Mouse (Mus musculus): ENCODE data around the gene Snx3. TPM values are rescaled to one million over a fixed set of nuclear protein-coding genes. Genes with fewer than 3 reads are reported as not detected.

Snx3 gene
- total RNA-seq, 2 experiments from 2014 or later: 143 to 147 TPM

GRCm38 (mm10) chr10:42577525-42578280 lies 75.9 kb downstream of the Snx3 start:
- no peak for DNase-seq (ENCODE audit: low spot score in 2 of 2)

GRCm38 (mm10) chr10:42578281-42578675 lies 76.4 kb downstream of the Snx3 start:
- DNase-seq (ENCODE audit: low spot score in 2 of 2): no peak

GRCm38 (mm10) chr10:42578698-42579474 lies 77.1 kb downstream of the Snx3 start:
- no peak for DNase-seq (ENCODE audit: low spot score in 2 of 2)

- no peak for DNase-seq (ENCODE audit: low spot score in 2 of 2)
Observed at GRCm38 (mm10) chr10:42579475-42580130, 77.8 kb downstream of the Snx3 start.

- no peak for DNase-seq (ENCODE audit: low spot score in 2 of 2)
Observed at GRCm38 (mm10) chr10:42580131-42580950, 78.5 kb downstream of the Snx3 start.

- DNase-seq (ENCODE audit: low spot score in 2 of 2): no peak
Observed at GRCm38 (mm10) chr10:42580951-42581277, 79.1 kb downstream of the Snx3 start.

GRCm38 (mm10) chr10:42581694-42582565 lies 80.1 kb downstream of the Snx3 start:
- DNase-seq (ENCODE audit: low spot score in 2 of 2): peak in 1 of 2 experiments; percentile 11

GRCm38 (mm10) chr10:42582566-42583110 lies 80.8 kb downstream of the Snx3 start:
- no peak for DNase-seq (ENCODE audit: low spot score in 2 of 2)

- peak in 1 of 2 experiments; percentile 25 for DNase-seq (ENCODE audit: low spot score in 2 of 2)
Observed at GRCm38 (mm10) chr10:42583157-42583872, 81.5 kb downstream of the Snx3 start, which contains the start of the genes Nr2e1 and Ostm1. TSS of gene Nr2e1 (minus strand) at chr10:42583632. TSS of gene Ostm1 (plus strand) at chr10:42583822.

GRCm38 (mm10) chr10:42583902-42584435 lies 82.1 kb downstream of the Snx3 start:
- no peak for DNase-seq (ENCODE audit: low spot score in 2 of 2)

GRCm38 (mm10) chr10:42584436-42584983 lies 82.7 kb downstream of the Snx3 start:
- no peak for DNase-seq (ENCODE audit: low spot score in 2 of 2)

Other genes starting within 250 kb of the Snx3 start
- 10 to 100 TPM; 43.8 to 46.4 TPM for gene Foxo3, start 225.3 kb upstream of the Snx3 start, total RNA-seq (2021)
- 1 to 10 TPM; 5.0 to 6.3 TPM for gene Afg1l, start 23.5 kb upstream of the Snx3 start, total RNA-seq (2021)
- not detected for gene Nr2e1, start 81.6 kb downstream of the Snx3 start, total RNA-seq (2021)
- 1 to 10 TPM; 6.7 to 7.4 TPM for gene Ostm1, start 81.8 kb downstream of the Snx3 start, total RNA-seq (2021)